Mouse (Mus musculus): ENCODE measurements around the gene Olfr101.

DNA sequence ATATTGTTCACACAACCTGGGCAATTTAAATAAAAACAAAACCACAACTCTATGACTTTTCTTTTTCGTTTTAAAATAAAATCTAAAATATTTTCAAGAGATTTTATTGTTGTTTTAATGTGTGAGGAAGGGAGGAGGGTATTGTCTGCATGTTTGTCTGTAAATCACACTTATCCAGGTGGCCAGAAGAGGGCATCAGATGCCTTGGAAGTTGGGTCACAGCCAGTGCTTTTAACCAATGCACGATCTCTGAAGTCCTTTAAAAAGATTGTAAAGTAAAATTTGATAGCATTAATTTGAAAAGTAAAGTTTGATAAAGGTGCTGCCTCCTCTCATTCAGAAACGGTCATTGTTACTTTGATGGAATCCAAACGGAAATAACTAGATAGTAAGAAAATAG, 4.4 kb upstream of the Olfr101 start:
- TF ChIP-seq CTCF (IDR thresholded peaks at IDR 0.05; ENCODE audit: insufficient read depth, low read length) (no peak), POLR2A (IDR thresholded peaks at IDR 0.05; ENCODE audit: borderline replicate concordance, extremely low read depth, low read depth, low read length) (no peak)

Data from lung, adult 2 months (tissue).